Mouse (Mus musculus) mouse embryonic stem cell (cell line): ENCODE results near the gene Olfr1101.

Source experiments
- in situ Hi-C, 2 experiments: fragments of 300-500 bp; cut with MboI; formaldehyde crosslinking; loops; 1 replicate in 1 of 2; 3 replicates in 1 of 2; pipeline ENCODE4 v1.14.3; 2019 to 2020; ENCODE audit warnings: low sequenced_read_pairs in 2 of 2, low pct_unique_long_range_greater_than_20kb in 1 of 2, mixed read lengths in 1 of 2; ENCODE audit not compliant: unreplicated experiment in 1 of 2

Olfr1101 gene

GRCm38 (mm10) chr2:86991121-86991520, at the start of gene Olfr1101:
Olfr1101 (minus strand) TSS chr2:86991221.
- in situ Hi-C loops = no loop called here

DNA sequence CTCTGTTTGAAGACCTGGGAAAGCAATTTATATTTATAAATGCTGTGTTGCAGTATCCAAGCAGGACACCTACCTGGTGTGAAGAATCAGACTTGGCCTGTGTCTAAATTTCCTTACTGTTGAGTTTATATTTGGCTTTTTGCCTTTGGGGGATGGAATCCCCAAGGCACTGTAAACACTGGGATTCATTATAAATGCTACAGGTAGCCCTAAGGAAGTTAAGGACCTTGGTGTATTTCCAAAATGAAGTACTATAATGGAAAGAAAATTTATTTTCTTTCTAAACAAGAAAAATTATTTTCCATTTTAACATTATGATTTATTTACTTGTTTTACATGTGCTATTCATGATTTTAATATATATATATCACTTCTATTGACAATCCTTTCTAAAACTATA, 45.4 kb upstream of the Olfr1101 start, which contains the start of gene Olfr1105:
Olfr1105 (minus strand) TSS at position 101 of the 400 bp plus-strand sequence.
- in situ Hi-C loops = no loop called here

DNA sequence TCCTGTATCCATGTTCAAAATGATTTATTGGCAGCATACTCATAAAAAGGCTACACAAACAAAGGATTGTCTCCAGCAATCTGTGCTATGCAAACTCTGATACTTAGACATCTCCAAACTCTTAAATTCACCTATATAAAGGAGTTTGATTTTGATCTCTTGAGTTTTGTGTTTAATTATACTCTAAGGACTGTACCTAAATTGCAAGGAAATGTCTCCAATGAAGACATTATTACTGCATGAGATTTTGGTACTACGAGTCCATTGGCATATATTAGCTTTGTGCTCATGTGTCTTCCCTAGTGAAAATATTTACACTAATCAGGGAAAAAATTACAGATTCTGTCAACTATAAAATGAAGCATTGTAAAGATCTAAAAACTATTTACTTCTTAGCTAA, 36.0 kb upstream of the Olfr1101 start, which contains the start of gene Olfr1104:
Olfr1104 (minus strand) TSS at position 101 of the 400 bp plus-strand sequence.
- in situ Hi-C loops = no loop called here

DNA sequence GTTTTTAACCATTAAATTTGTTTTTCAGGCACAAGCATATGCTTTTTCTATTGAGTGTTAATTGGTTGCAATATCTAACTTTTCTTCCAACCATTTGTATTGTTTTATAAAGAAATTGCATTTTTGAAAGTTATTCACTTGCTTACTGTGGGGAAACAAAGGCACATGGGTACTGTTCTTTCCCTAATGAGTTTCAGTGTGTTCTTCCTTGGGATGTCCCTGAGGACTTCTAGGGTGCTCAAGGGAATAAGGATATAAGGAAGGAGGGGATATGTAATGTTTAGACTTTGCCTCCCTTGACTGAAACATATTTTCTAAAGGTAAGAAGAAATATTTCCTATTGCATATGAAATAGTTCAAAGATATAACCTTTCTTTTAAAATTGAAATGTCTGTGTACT, 7.1 kb upstream of the Olfr1101 start, which contains the start of gene Olfr1102:
Olfr1102 (plus strand) TSS at position 301 of the 400 bp plus-strand sequence.
- in situ Hi-C loops = no loop called here

- in situ Hi-C loops = no loop called here
These were observed 11.2 kb downstream of the Olfr1101 start, which contains the start of gene Olfr1100 for GRCm38 (mm10) chr2:86979854-86980253. Olfr1100 (minus strand) TSS chr2:86979954.

- in situ Hi-C loops = no loop called here
These were observed 30.4 kb downstream of the Olfr1101 start, which contains the start of gene Olfr1099 for GRCm38 (mm10) chr2:86960593-86960992. Olfr1099 (minus strand) TSS chr2:86960693.
